Mouse (Mus musculus) limb, embryonic 12.5 days (tissue): Measurements from ENCODE around the gene Htr1a. TPM values are rescaled to one million over a fixed set of nuclear protein-coding genes. Genes with fewer than 3 reads are reported as not detected.

Experiments used
- ATAC-seq: fragments of 200-750 bp; cut with Nextera tagmentation; 2 replicates; pipeline ENCODE4 v1.8.0; 2017; ENCODE audit warnings: low read depth, moderate TSS enrichment; ENCODE audit not compliant: insufficient number of reproducible peaks, insufficient read depth, low FRiP score, low TSS enrichment
- H3K27ac ChIP-seq: fragments of 300-500 bp; sonication (generic); 2 replicates; pipeline ENCODE4 v1.5.1; 2016; ENCODE audit warnings: mild to moderate bottlenecking, moderate library complexity
- H3K27me3 ChIP-seq: fragments of 300-500 bp; sonication (generic); 2 replicates; pipeline ENCODE4 v1.6.1; 2016; ENCODE audit warnings: mild to moderate bottlenecking, moderate library complexity
- H3K36me3 ChIP-seq: fragments of 300-500 bp; sonication (generic); 2 replicates; pipeline ENCODE4 v1.6.1; 2016; ENCODE audit warnings: mild to moderate bottlenecking, moderate library complexity
- H3K4me1 ChIP-seq: fragments of 300-500 bp; sonication (generic); replicated peaks from 2 replicates; pipeline ENCODE4 v1.6.1; 2016
- H3K4me2 ChIP-seq: fragments of 300-500 bp; sonication (generic); 2 replicates; pipeline ENCODE4 v1.6.1; 2016; ENCODE audit warnings: mild to moderate bottlenecking, moderate library complexity
- H3K4me3 ChIP-seq: fragments of 300-500 bp; sonication (generic); replicated peaks from 2 replicates; pipeline ENCODE4 v1.5.1; 2016; ENCODE audit warnings: mild to moderate bottlenecking
- H3K9ac ChIP-seq: fragments of 300-500 bp; sonication (generic); replicated peaks from 2 replicates; pipeline ENCODE4 v1.6.1; 2016; ENCODE audit warnings: mild to moderate bottlenecking, moderate library complexity
- H3K9me3 ChIP-seq: fragments of 300-500 bp; sonication (generic); 2 replicates; pipeline ENCODE4 v1.6.1; 2016; ENCODE audit warnings: mild to moderate bottlenecking, moderate library complexity
- WGBS: fragments of 180-500 bp; shearing (Covaris S2); methylation state at CpG from one replicate; pipeline ENCODE4 v1.1.7; 2016; 5-methylcytosine and 5-hydroxymethylcytosine counted together
- polyA plus RNA-seq: library from polyadenylated mRNA; unstranded; fragments of >200 nt; fragmentation: Nextera tagmentation; extraction: Ambion mirVana; gene quantifications from 2 replicates; pipeline ENCODE4 v1.2.1, GENCODE M21; 2016

Htr1a gene
- polyA plus RNA-seq = 0.12 TPM in 1 of 2 replicates, not detected in the other

GRCm38 (mm10) chr13:105443339-105443738 is at the start of gene Htr1a:
Gene Htr1a, plus strand, starts transcription at chr13:105443639.
- Histone ChIP-seq H3K36me3 (no peaks in the 10 kb centered on the region), H3K27me3 (peaks cover 46% of the 10 kb centered on the region), H3K9ac (no peak within 1 kb of the TSS), H3K27ac (no peak within 1 kb of the TSS), H3K9me3 (no peaks in the 10 kb centered on the region), H3K4me1 (no peaks in the 10 kb centered on the region), H3K4me2 (no peak within 1 kb of the TSS; the same call in 1 of the 2 replicates), H3K4me3 (no peak within 1 kb of the TSS)
- no peak for ATAC-seq
- whole genome bisulfite sequencing = 7% methylated on average over 8 of the region's 8 CpGs

GRCm38 (mm10) chr13:105411535-105412326 is 31.7 kb upstream of the Htr1a start:
- H3K27me3 ChIP-seq = no peaks in the 10 kb centered on the region
- H3K4me2 ChIP-seq = no peak overlapping the region
- no peak overlapping the region for H3K27ac ChIP-seq
- ATAC-seq = no peak
- H3K4me1 ChIP-seq = no peaks in the 10 kb centered on the region
- no peaks in the 10 kb centered on the region for H3K36me3 ChIP-seq
- no peak overlapping the region for H3K4me3 ChIP-seq
- 80% methylated on average over 10 of the region's 10 CpGs for WGBS
- H3K9ac ChIP-seq = no peak overlapping the region
- H3K9me3 ChIP-seq = no peaks in the 10 kb centered on the region

GRCm38 (mm10) chr13:105412327-105412722 is 31.1 kb upstream of the Htr1a start:
- H3K36me3 ChIP-seq = no peaks in the 10 kb centered on the region
- no peak overlapping the region for H3K4me3 ChIP-seq
- no peak overlapping the region for H3K9ac ChIP-seq
- no peaks in the 10 kb centered on the region for H3K27me3 ChIP-seq
- no peak overlapping the region for H3K27ac ChIP-seq
- no peak overlapping the region for H3K4me2 ChIP-seq
- ATAC-seq = no peak
- WGBS = 94% methylated on average over 3 of the region's 3 CpGs
- no peaks in the 10 kb centered on the region for H3K4me1 ChIP-seq
- H3K9me3 ChIP-seq = no peaks in the 10 kb centered on the region

GRCm38 (mm10) chr13:105433141-105433540 is 10.3 kb upstream of the Htr1a start:
- Histone ChIP-seq H3K9ac (no peak overlapping the region), H3K4me2 (no peak overlapping the region), H3K9me3 (no peaks in the 10 kb centered on the region)

GRCm38 (mm10) chr13:105433630-105434029 is 9.8 kb upstream of the Htr1a start:
- WGBS = 88% methylated on average over 1 of the region's 1 CpGs
- no peaks in the 10 kb centered on the region for H3K9me3 ChIP-seq

More at GRCm38 (mm10) chr13:105433141-105433540, 10.3 kb upstream of the Htr1a start:
- no peaks in the 10 kb centered on the region for H3K4me1 ChIP-seq
- no peaks in the 10 kb centered on the region for H3K27me3 ChIP-seq
- 74% methylated on average over 2 of the region's 2 CpGs for WGBS
- no peaks in the 10 kb centered on the region for H3K36me3 ChIP-seq
- no peak overlapping the region for H3K27ac ChIP-seq
- H3K4me3 ChIP-seq = no peak overlapping the region
- ATAC-seq = no peak

GRCm38 (mm10) chr13:105442576-105442975 is 863 bp upstream of the Htr1a start:
- H3K27me3 ChIP-seq = peaks cover 44% of the 10 kb centered on the region
- H3K4me3 ChIP-seq = no peak overlapping the region
- WGBS = 5% methylated on average over 6 of the region's 6 CpGs
- H3K36me3 ChIP-seq = no peaks in the 10 kb centered on the region
- no peaks in the 10 kb centered on the region for H3K4me1 ChIP-seq
- no peak overlapping the region for H3K27ac ChIP-seq
- no peak for ATAC-seq
- no peaks in the 10 kb centered on the region for H3K9me3 ChIP-seq
- H3K9ac ChIP-seq = no peak overlapping the region
- no peak overlapping the region for H3K4me2 ChIP-seq

More at GRCm38 (mm10) chr13:105433630-105434029, 9.8 kb upstream of the Htr1a start:
- no peak overlapping the region for H3K9ac ChIP-seq
- no peaks in the 10 kb centered on the region for H3K4me1 ChIP-seq
- H3K27me3 ChIP-seq = no peaks in the 10 kb centered on the region
- H3K36me3 ChIP-seq = no peaks in the 10 kb centered on the region
- H3K27ac ChIP-seq = no peak overlapping the region
- H3K4me2 ChIP-seq = no peak overlapping the region
- H3K4me3 ChIP-seq = no peak overlapping the region
- ATAC-seq = no peak

- WGBS = 2% methylated on average over 15 of the region's 15 CpGs
- no peak overlapping the region for H3K9ac ChIP-seq
- H3K9me3 ChIP-seq = no peaks in the 10 kb centered on the region
- no peak overlapping the region for H3K4me2 ChIP-seq
- no peaks in the 10 kb centered on the region for H3K4me1 ChIP-seq
- H3K27me3 ChIP-seq = peaks cover 47% of the 10 kb centered on the region
- no peaks in the 10 kb centered on the region for H3K36me3 ChIP-seq
- ATAC-seq = no peak
- no peak overlapping the region for H3K27ac ChIP-seq
- H3K4me3 ChIP-seq = no peak overlapping the region
Measured at GRCm38 (mm10) chr13:105443871-105444237, 415 bp downstream of the Htr1a start.

- Histone ChIP-seq H3K4me2 (no peak overlapping the region; the same call in 1 of the 2 replicates), H3K27me3 (peaks cover 47% of the 10 kb centered on the region), H3K4me3 (no peak overlapping the region), H3K27ac (no peak overlapping the region), H3K4me1 (no peaks in the 10 kb centered on the region), H3K9me3 (no peaks in the 10 kb centered on the region), H3K9ac (no peak overlapping the region), H3K36me3 (no peaks in the 10 kb centered on the region)
- WGBS = 2% methylated on average over 39 of the region's 39 CpGs
- ATAC-seq = no peak
Measured at GRCm38 (mm10) chr13:105444238-105444894, 927 bp downstream of the Htr1a start.

- no peak overlapping the region for H3K27ac ChIP-seq
- peaks cover 47% of the 10 kb centered on the region for H3K27me3 ChIP-seq
- no peak overlapping the region for H3K4me2 ChIP-seq
- ATAC-seq = no peak
- H3K4me3 ChIP-seq = no peak overlapping the region
- no peaks in the 10 kb centered on the region for H3K9me3 ChIP-seq
- WGBS = 3% methylated on average over 26 of the region's 26 CpGs
- H3K36me3 ChIP-seq = no peaks in the 10 kb centered on the region
- no peaks in the 10 kb centered on the region for H3K4me1 ChIP-seq
- H3K9ac ChIP-seq = no peak overlapping the region
Measured at GRCm38 (mm10) chr13:105444895-105445281, 1.4 kb downstream of the Htr1a start.

- Histone ChIP-seq H3K27me3 (peaks cover 47% of the 10 kb centered on the region), H3K4me2 (no peak overlapping the region), H3K9ac (no peak overlapping the region), H3K9me3 (no peaks in the 10 kb centered on the region), H3K36me3 (no peaks in the 10 kb centered on the region), H3K4me3 (no peak overlapping the region), H3K27ac (no peak overlapping the region), H3K4me1 (no peaks in the 10 kb centered on the region)
- WGBS = 10% methylated on average over 4 of the region's 4 CpGs
- ATAC-seq = no peak
Measured at GRCm38 (mm10) chr13:105446239-105446638, 2.8 kb downstream of the Htr1a start.

- Histone ChIP-seq H3K4me2 (no peak overlapping the region), H3K4me1 (no peaks in the 10 kb centered on the region), H3K9ac (no peak overlapping the region), H3K4me3 (no peak overlapping the region), H3K27ac (no peak overlapping the region), H3K9me3 (no peaks in the 10 kb centered on the region), H3K27me3 (peaks cover 47% of the 10 kb centered on the region), H3K36me3 (no peaks in the 10 kb centered on the region)
- ATAC-seq = no peak
- WGBS = 42% methylated on average over 2 of the region's 2 CpGs
Measured at GRCm38 (mm10) chr13:105447695-105448094, 4.3 kb downstream of the Htr1a start.
